Mouse (Mus musculus) ES-E14 (cell line): ENCODE data around the gene Smad9.

ENCODE experiments used
- CHD2 ChIP-seq: IDR thresholded peaks from 2 replicates; pipeline ENCODE4 v1.6.1; 2014; ENCODE audit warnings: mild to moderate bottlenecking, low read depth, low read length, inconsistent platforms
- MAFK ChIP-seq: IDR thresholded peaks from 2 replicates; pipeline ENCODE4 v1.6.1; 2014; ENCODE audit warnings: mild to moderate bottlenecking, low read depth, low read length, inconsistent platforms; ENCODE audit not compliant: insufficient read depth
- ZC3H11A ChIP-seq: IDR thresholded peaks from 2 replicates; pipeline ENCODE4 v1.6.1; 2012; ENCODE audit warnings: low read depth, mild to moderate bottlenecking, inconsistent platforms, low read length, borderline replicate concordance
- ZNF384 ChIP-seq: IDR thresholded peaks from 2 replicates; pipeline ENCODE4 v1.6.1; 2012; ENCODE audit warnings: low read depth, low read length, inconsistent platforms

- TF ChIP-seq ZC3H11A, result no peak
- no peak for TF ChIP-seq CHD2
- TF ChIP-seq MAFK, result no peak
- no peak for TF ChIP-seq ZNF384
Observed at GRCm38 (mm10) chr3:54764418-54764817, 9.0 kb downstream of the Smad9 start.
